ENCODE assay signal across 24 mouse cellular contexts in genomic region chr9:3846375-3846774, GRCm38 (mm10).
DNase-seq lines count a peak whose midpoint lies in the region; ATAC-seq lines count a peak whose summit lies in the region.
"Had no signal": no experiment of that assay in that cellular context is flagged by ENCODE, and none has a peak within 500 bp of the region (broad histone marks: within the 10 kb centered on the region; RNA-seq: fewer than 3 reads in every experiment).

No protein-coding gene starts in this region.

- no peaks in the 10 kb centered on the region for H3K27me3 ChIP-seq in kidney, embryonic 15.5 days
- H3K27me3 ChIP-seq in neural tube, embryonic 12.5 days (replicated peaks) = no peaks in the 10 kb centered on the region
- H3K27me3 ChIP-seq: embryonic facial prominence, embryonic 12.5 days; embryonic facial prominence, embryonic 15.5 days; hindbrain, embryonic 12.5 days; hindbrain, embryonic 15.5 days had no signal

- WGBS in kidney, embryonic 15.5 days = 53% methylated on average over 1 of the region's 1 CpGs
- 88% methylated on average over 1 of the region's 1 CpGs for WGBS in neural tube, embryonic 12.5 days

- no peak overlapping the region for H3K9ac ChIP-seq in kidney, embryonic 15.5 days
- no peak overlapping the region for H3K9ac ChIP-seq in neural tube, embryonic 12.5 days
- H3K9ac ChIP-seq: embryonic facial prominence, embryonic 12.5 days; embryonic facial prominence, embryonic 15.5 days; forebrain, postnatal 0 days; hindbrain, embryonic 12.5 days; hindbrain, embryonic 15.5 days had no signal

- 0 out of 2 replicates have a peak, but pooled peaks cover 6% of the 10 kb centered on the region for H3K4me1 ChIP-seq in kidney, embryonic 15.5 days
- no peaks in the 10 kb centered on the region for H3K4me1 ChIP-seq in neural tube, embryonic 12.5 days
- H3K4me1 ChIP-seq: embryonic facial prominence, embryonic 12.5 days; embryonic facial prominence, embryonic 15.5 days; hindbrain, embryonic 12.5 days; hindbrain, embryonic 15.5 days had no signal

- no peak overlapping the region for H3K27ac ChIP-seq in kidney, embryonic 15.5 days
- H3K27ac ChIP-seq in neural tube, embryonic 12.5 days = no peak overlapping the region
- H3K27ac ChIP-seq: embryonic facial prominence, embryonic 12.5 days; embryonic facial prominence, embryonic 15.5 days; gastrocnemius, adult 2 months; hindbrain, embryonic 12.5 days; hindbrain, embryonic 15.5 days had no signal

- H3K36me3 ChIP-seq in kidney, embryonic 15.5 days = no peaks in the 10 kb centered on the region
- no peaks in the 10 kb centered on the region for H3K36me3 ChIP-seq in neural tube, embryonic 12.5 days
- H3K36me3 ChIP-seq: embryonic facial prominence, embryonic 12.5 days; embryonic facial prominence, embryonic 15.5 days; hindbrain, embryonic 12.5 days; hindbrain, embryonic 15.5 days had no signal

- DNase-seq in kidney, postnatal 4 days = no peak
- DNase-seq in neural tube, embryonic 10.5 days (ENCODE audit: extremely low spot score, low spot score) = no peak
- peak; percentile 22 for DNase-seq in embryo, embryonic 10.5 days (ENCODE audit: low spot score)
- DNase-seq in mesoderm, embryonic 11.5 days (ENCODE audit: low read depth, low spot score) = peak; percentile 33
- DNase-seq in cerebellum, postnatal 25 days = no peak
- DNase-seq: adrenal gland, adult 8-10 months; adrenal gland, postnatal 25 days; cerebellum, adult 11-12 months; cerebellum, adult 8-10 months; cerebellum, postnatal 10 days; forebrain, postnatal 0 days; gastrocnemius, adult 2 months; gastrocnemius, postnatal 14 days; heart, adult 11 months had no signal

- peak; percentile 86; the same call in 1 of the 2 replicates for ATAC-seq in kidney, embryonic 15.5 days (replicated peaks; ENCODE audit: low FRiP score)
- ATAC-seq in neural tube, embryonic 12.5 days (ENCODE audit: low FRiP score, low read depth) = peak; percentile 63; the same call in 1 of the 2 replicates
- ATAC-seq: activated CD4-positive, CD25-positive, alpha-beta regulatory T cell, adult 4 months; CD4-positive, CD25-positive, alpha-beta regulatory T cell, adult 4 months; forebrain, embryonic 14.5 days; forebrain, postnatal 0 days had no signal

- no peak overlapping the region for H3K4me2 ChIP-seq in kidney, embryonic 15.5 days
- no peak overlapping the region for H3K4me2 ChIP-seq in neural tube, embryonic 12.5 days (replicated peaks)
- H3K4me2 ChIP-seq: embryonic facial prominence, embryonic 12.5 days; embryonic facial prominence, embryonic 15.5 days; heart, embryonic 11.5 days; hindbrain, embryonic 12.5 days; hindbrain, embryonic 15.5 days had no signal

- no peaks in the 10 kb centered on the region for H3K9me3 ChIP-seq in kidney, embryonic 15.5 days (replicated peaks)
- no peaks in the 10 kb centered on the region; the same call in 1 of the 2 replicates for H3K9me3 ChIP-seq in neural tube, embryonic 12.5 days
- H3K9me3 ChIP-seq: embryonic facial prominence, embryonic 12.5 days; embryonic facial prominence, embryonic 15.5 days; hindbrain, embryonic 15.5 days had no signal

- H3K4me3 ChIP-seq in kidney, embryonic 15.5 days (replicated peaks) = no peak overlapping the region
- no peak overlapping the region for H3K4me3 ChIP-seq in neural tube, embryonic 12.5 days
- H3K4me3 ChIP-seq: embryonic facial prominence, embryonic 12.5 days; embryonic facial prominence, embryonic 15.5 days; gastrocnemius, adult 2 months; hindbrain, embryonic 12.5 days; hindbrain, embryonic 15.5 days had no signal

Comparison
In these comparisons a context has a peak if more than half of its experiments do, and no peak if none do; other contexts are left out.
1. DNase-seq: peak in embryo, embryonic 10.5 days (single experiment) and mesoderm, embryonic 11.5 days (single experiment); none in kidney, postnatal 4 days (0 of 2), neural tube, embryonic 10.5 days (single experiment) and cerebellum, postnatal 25 days (0 of 2).